Mouse (Mus musculus): ENCODE measurements at regions not wholly inside any gene's neighbourhood (a gene's known extent, or its start where the extent isn't known, plus 50 kb on each side); places are given as distances from the start of the nearest gene placed in this dataset.

GRCm38 (mm10) chrX:12327464-12327863 is 167.3 kb upstream of the Bcor start:
- H3K36me3 ChIP-seq (ENCODE audit: control insufficient read depth, insufficient read depth, low read length) = no peaks in the 10 kb centered on the region
- H3K4me3 ChIP-seq (ENCODE audit: low read depth, low read length) = no peak overlapping the region
- H3K9ac ChIP-seq (ENCODE audit: low read depth, low read length) = no peak overlapping the region
- 67% methylated on average over 4 of the region's 4 CpGs for WGBS
- peak; percentile 12 for DNase-seq (ENCODE audit: low spot score)
- no peaks in the 10 kb centered on the region for H3K9me3 ChIP-seq (ENCODE audit: control insufficient read depth, low read length)
- no peak overlapping the region for H3K4me2 ChIP-seq (ENCODE audit: low read depth, low read length)
- no peaks in the 10 kb centered on the region for H3K4me1 ChIP-seq (ENCODE audit: control insufficient read depth, insufficient read depth, low read length)
- peak; percentile 15; the same call in 1 of the 2 replicates for ATAC-seq (ENCODE audit: low read depth)
- H3K27ac ChIP-seq (replicated peaks; ENCODE audit: low read depth, low read length) = no peak overlapping the region
- H3K27me3 ChIP-seq (replicated peaks; ENCODE audit: control insufficient read depth, insufficient read depth, low read length) = peaks cover 3% of the 10 kb centered on the region; the same call in 1 of the 2 replicates

GRCm38 (mm10) chrX:12340561-12340960 is 180.4 kb upstream of the Bcor start:
- Histone ChIP-seq H3K9ac (ENCODE audit: low read depth, low read length) (no peak overlapping the region), H3K4me2 (ENCODE audit: low read depth, low read length) (no peak overlapping the region), H3K36me3 (ENCODE audit: control insufficient read depth, insufficient read depth, low read length) (no peaks in the 10 kb centered on the region), H3K9me3 (ENCODE audit: control insufficient read depth, low read length) (no peaks in the 10 kb centered on the region), H3K27ac (replicated peaks; ENCODE audit: low read depth, low read length) (no peak overlapping the region), H3K4me1 (ENCODE audit: control insufficient read depth, insufficient read depth, low read length) (no peaks in the 10 kb centered on the region), H3K4me3 (ENCODE audit: low read depth, low read length) (no peak overlapping the region), H3K27me3 (replicated peaks; ENCODE audit: control insufficient read depth, insufficient read depth, low read length) (no peaks in the 10 kb centered on the region)
- DNase-seq (ENCODE audit: low spot score) (no peak), ATAC-seq (ENCODE audit: low read depth) (no peak)
- WGBS = 83% methylated on average over 9 of the region's 9 CpGs

GRCm38 (mm10) chrX:12341356-12341965 is 181.3 kb upstream of the Bcor start:
- Histone ChIP-seq H3K27ac (replicated peaks; ENCODE audit: low read depth, low read length) (no peak overlapping the region), H3K36me3 (ENCODE audit: control insufficient read depth, insufficient read depth, low read length) (no peaks in the 10 kb centered on the region), H3K27me3 (replicated peaks; ENCODE audit: control insufficient read depth, insufficient read depth, low read length) (no peaks in the 10 kb centered on the region), H3K9me3 (ENCODE audit: control insufficient read depth, low read length) (no peaks in the 10 kb centered on the region), H3K4me1 (ENCODE audit: control insufficient read depth, insufficient read depth, low read length) (no peaks in the 10 kb centered on the region), H3K9ac (ENCODE audit: low read depth, low read length) (no peak overlapping the region), H3K4me3 (ENCODE audit: low read depth, low read length) (no peak overlapping the region), H3K4me2 (ENCODE audit: low read depth, low read length) (no peak overlapping the region)
- WGBS = 53% methylated on average over 4 of the region's 5 CpGs
- ATAC-seq (ENCODE audit: low read depth) (no peak), DNase-seq (ENCODE audit: low spot score) (no peak)

GRCm38 (mm10) chrX:12344805-12345555 is 184.8 kb upstream of the Bcor start:
- Histone ChIP-seq H3K27ac (replicated peaks; ENCODE audit: low read depth, low read length) (no peak overlapping the region), H3K4me2 (ENCODE audit: low read depth, low read length) (no peak overlapping the region), H3K9ac (ENCODE audit: low read depth, low read length) (no peak overlapping the region), H3K4me3 (ENCODE audit: low read depth, low read length) (no peak overlapping the region), H3K9me3 (ENCODE audit: control insufficient read depth, low read length) (no peaks in the 10 kb centered on the region), H3K4me1 (ENCODE audit: control insufficient read depth, insufficient read depth, low read length) (no peaks in the 10 kb centered on the region), H3K36me3 (ENCODE audit: control insufficient read depth, insufficient read depth, low read length) (no peaks in the 10 kb centered on the region), H3K27me3 (replicated peaks; ENCODE audit: control insufficient read depth, insufficient read depth, low read length) (no peaks in the 10 kb centered on the region)
- no peak for DNase-seq (ENCODE audit: low spot score)
- WGBS = 76% methylated on average over 12 of the region's 12 CpGs
- no peak for ATAC-seq (ENCODE audit: low read depth)

GRCm38 (mm10) chrX:12346856-12347255 is 186.7 kb upstream of the Bcor start:
- no peaks in the 10 kb centered on the region for H3K9me3 ChIP-seq (ENCODE audit: control insufficient read depth, low read length)
- H3K27ac ChIP-seq (replicated peaks; ENCODE audit: low read depth, low read length) = no peak overlapping the region
- no peak overlapping the region for H3K4me2 ChIP-seq (ENCODE audit: low read depth, low read length)
- 59% methylated on average over 3 of the region's 3 CpGs for WGBS
- H3K4me1 ChIP-seq (ENCODE audit: control insufficient read depth, insufficient read depth, low read length) = no peaks in the 10 kb centered on the region
- DNase-seq (ENCODE audit: low spot score) = no peak
- no peaks in the 10 kb centered on the region for H3K36me3 ChIP-seq (ENCODE audit: control insufficient read depth, insufficient read depth, low read length)
- no peak overlapping the region for H3K4me3 ChIP-seq (ENCODE audit: low read depth, low read length)
- no peak for ATAC-seq (ENCODE audit: low read depth)
- H3K27me3 ChIP-seq (replicated peaks; ENCODE audit: control insufficient read depth, insufficient read depth, low read length) = no peaks in the 10 kb centered on the region
- no peak overlapping the region for H3K9ac ChIP-seq (ENCODE audit: low read depth, low read length)

GRCm38 (mm10) chrX:12348117-12348516 is 188.0 kb upstream of the Bcor start:
- no peak for ATAC-seq (ENCODE audit: low read depth)
- Histone ChIP-seq H3K27me3 (replicated peaks; ENCODE audit: control insufficient read depth, insufficient read depth, low read length) (0 out of 2 replicates have a peak, but pooled peaks cover 4% of the 10 kb centered on the region), H3K36me3 (ENCODE audit: control insufficient read depth, insufficient read depth, low read length) (no peaks in the 10 kb centered on the region), H3K4me2 (ENCODE audit: low read depth, low read length) (no peak overlapping the region), H3K9ac (ENCODE audit: low read depth, low read length) (no peak overlapping the region), H3K4me3 (ENCODE audit: low read depth, low read length) (no peak overlapping the region), H3K27ac (replicated peaks; ENCODE audit: low read depth, low read length) (no peak overlapping the region), H3K9me3 (ENCODE audit: control insufficient read depth, low read length) (no peaks in the 10 kb centered on the region), H3K4me1 (ENCODE audit: control insufficient read depth, insufficient read depth, low read length) (no peaks in the 10 kb centered on the region)
- no peak for DNase-seq (ENCODE audit: low spot score)
- WGBS = 57% methylated on average over 8 of the region's 8 CpGs

- Histone ChIP-seq H3K4me2 (ENCODE audit: low read depth, low read length) (no peak overlapping the region), H3K36me3 (ENCODE audit: control insufficient read depth, insufficient read depth, low read length) (no peaks in the 10 kb centered on the region), H3K9me3 (ENCODE audit: control insufficient read depth, low read length) (no peaks in the 10 kb centered on the region), H3K9ac (ENCODE audit: low read depth, low read length) (no peak overlapping the region), H3K4me3 (ENCODE audit: low read depth, low read length) (no peak overlapping the region), H3K27ac (replicated peaks; ENCODE audit: low read depth, low read length) (no peak overlapping the region), H3K4me1 (ENCODE audit: control insufficient read depth, insufficient read depth, low read length) (no peaks in the 10 kb centered on the region), H3K27me3 (replicated peaks; ENCODE audit: control insufficient read depth, insufficient read depth, low read length) (0 out of 2 replicates have a peak, but pooled peaks cover 8% of the 10 kb centered on the region)
- DNase-seq (ENCODE audit: low spot score) (no peak), ATAC-seq (ENCODE audit: low read depth) (no peak)
- WGBS = 100% methylated on average over 2 of the region's 2 CpGs
These were observed 194.7 kb upstream of the Bcor start for GRCm38 (mm10) chrX:12354875-12355274.

GRCm38 (mm10) chrX:12358026-12358425 is 197.9 kb upstream of the Bcor start:
- Histone ChIP-seq H3K36me3 (ENCODE audit: control insufficient read depth, insufficient read depth, low read length) (no peaks in the 10 kb centered on the region), H3K4me2 (ENCODE audit: low read depth, low read length) (no peak overlapping the region), H3K4me3 (ENCODE audit: low read depth, low read length) (no peak overlapping the region), H3K27ac (replicated peaks; ENCODE audit: low read depth, low read length) (no peak overlapping the region), H3K4me1 (ENCODE audit: control insufficient read depth, insufficient read depth, low read length) (no peaks in the 10 kb centered on the region), H3K9ac (ENCODE audit: low read depth, low read length) (no peak overlapping the region), H3K27me3 (replicated peaks; ENCODE audit: control insufficient read depth, insufficient read depth, low read length) (0 out of 2 replicates have a peak, but pooled peaks cover 4% of the 10 kb centered on the region), H3K9me3 (ENCODE audit: control insufficient read depth, low read length) (no peaks in the 10 kb centered on the region)
- DNase-seq (ENCODE audit: low spot score) = no peak
- ATAC-seq (ENCODE audit: low read depth) = no peak
- 33% methylated on average over 1 of the region's 1 CpGs for WGBS
